Mouse (Mus musculus) right cerebral cortex, adult 18-20 months (tissue): Measurements from ENCODE around the gene Pigv.
A peak's percentile ranks its signal among the peaks of the same experiment; 100 is the strongest.

Experiments used
- DNase-seq: peaks from one replicate; pipeline ENCODE4 v3.0.0; 2022; ENCODE audit warnings: mixed read lengths

The Pigv gene

GRCm38 (mm10) chr4:133671881-133672844 is at the start of gene Pigv:
Gene Pigv, minus strand, starts transcription at chr4:133672647.
- DNase-seq, result peak; percentile 95

- no peak for DNase-seq
These were observed 47.3 kb upstream of the Pigv start for GRCm38 (mm10) chr4:133719791-133720190.

GRCm38 (mm10) chr4:133712755-133713154 is 40.3 kb upstream of the Pigv start:
- DNase-seq, result no peak

GRCm38 (mm10) chr4:133711307-133712076 is 39.0 kb upstream of the Pigv start:
- DNase-seq, result no peak

- DNase-seq, result no peak
These were observed 36.9 kb upstream of the Pigv start for GRCm38 (mm10) chr4:133709395-133709794.

GRCm38 (mm10) chr4:133707464-133707863 is 35.0 kb upstream of the Pigv start:
- DNase-seq, result no peak

GRCm38 (mm10) chr4:133706956-133707355 is 34.5 kb upstream of the Pigv start:
- peak; percentile 61 for DNase-seq

DNA sequence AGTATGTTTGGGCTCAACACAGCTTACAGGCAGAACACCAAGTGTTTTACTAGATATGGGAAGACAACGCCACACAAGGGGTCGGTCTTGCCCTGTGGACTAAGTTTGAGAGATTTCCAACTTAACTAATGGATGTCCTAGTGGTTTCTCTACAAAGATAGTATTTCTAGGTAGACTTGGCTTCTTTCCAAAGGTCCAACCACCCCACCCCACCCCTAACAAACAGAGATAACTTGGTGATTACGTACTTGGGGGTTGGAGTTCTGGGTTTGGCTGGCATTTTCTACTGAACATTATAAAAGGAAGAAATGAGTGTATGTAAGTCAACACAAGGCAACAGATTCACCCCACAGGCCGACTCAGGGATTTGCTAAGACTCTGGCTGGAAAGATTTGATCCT is 32.6 kb upstream of the Pigv start:
- no peak for DNase-seq

DNA sequence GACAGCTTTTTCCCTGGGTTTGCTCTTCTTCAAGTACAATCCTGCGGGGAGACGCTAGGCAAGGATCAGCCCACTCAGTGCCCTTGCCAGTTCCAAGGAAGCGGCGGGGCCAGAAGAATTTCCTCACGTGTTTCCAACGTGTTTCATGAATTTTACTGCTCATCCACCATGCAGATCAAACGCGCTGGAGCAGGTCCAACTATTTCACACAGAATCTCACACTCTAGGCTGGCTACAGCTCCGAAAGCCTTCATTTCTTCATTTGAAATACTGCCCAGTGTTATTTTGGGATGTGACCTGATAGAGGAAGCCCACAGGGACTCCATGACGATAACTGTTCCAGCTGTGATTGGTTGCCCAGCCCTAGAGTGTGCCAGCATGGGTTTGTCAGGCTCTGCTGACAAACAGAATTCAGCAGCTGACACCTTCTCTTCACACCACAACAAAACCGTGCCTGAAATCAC is 28.5 kb upstream of the Pigv start:
- DNase-seq, result peak; percentile 54

DNA sequence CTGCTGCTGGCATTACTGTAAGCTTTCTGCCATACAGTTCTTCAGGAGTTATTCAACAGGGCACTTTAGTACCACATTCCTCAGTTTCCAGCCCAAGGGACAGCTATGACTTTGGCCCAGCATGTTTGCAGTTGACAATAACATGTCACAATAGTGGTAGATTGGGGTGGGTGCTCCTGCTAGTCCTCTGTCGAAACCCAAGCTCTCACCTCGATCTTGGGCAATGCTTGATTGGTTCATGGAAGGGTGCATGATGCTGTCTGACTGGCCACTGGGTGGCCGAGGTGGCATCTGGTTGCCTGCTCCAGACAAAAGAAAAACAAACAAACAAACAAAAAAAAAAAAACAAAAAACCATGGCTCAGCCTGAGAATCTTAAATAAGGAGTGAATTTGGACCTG is 22.9 kb upstream of the Pigv start:
- no peak for DNase-seq

GRCm38 (mm10) chr4:133690252-133690651 is 17.8 kb upstream of the Pigv start:
- no peak for DNase-seq

- peak; percentile 49 for DNase-seq
These were observed 16.1 kb upstream of the Pigv start for GRCm38 (mm10) chr4:133688417-133689067.

DNA sequence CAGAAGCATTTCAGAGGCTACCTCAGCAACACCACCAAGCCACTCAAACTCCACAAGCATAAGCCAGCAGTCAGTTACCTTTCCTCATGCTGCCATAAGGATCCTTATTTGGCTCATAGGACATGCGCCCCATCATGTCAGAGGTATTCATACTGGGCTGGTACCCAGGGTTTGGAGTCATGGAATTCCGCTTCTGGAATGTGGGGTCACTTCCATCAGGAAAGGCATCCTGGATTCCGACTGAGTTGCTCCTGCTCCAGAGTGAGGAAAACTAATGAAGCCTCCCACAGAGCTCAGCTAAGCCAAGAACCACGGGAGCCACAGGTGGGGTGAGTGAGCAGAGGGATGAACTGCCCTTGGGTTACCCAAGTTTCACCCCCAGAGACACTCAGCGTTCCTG is 14.7 kb upstream of the Pigv start:
- no peak for DNase-seq

DNA sequence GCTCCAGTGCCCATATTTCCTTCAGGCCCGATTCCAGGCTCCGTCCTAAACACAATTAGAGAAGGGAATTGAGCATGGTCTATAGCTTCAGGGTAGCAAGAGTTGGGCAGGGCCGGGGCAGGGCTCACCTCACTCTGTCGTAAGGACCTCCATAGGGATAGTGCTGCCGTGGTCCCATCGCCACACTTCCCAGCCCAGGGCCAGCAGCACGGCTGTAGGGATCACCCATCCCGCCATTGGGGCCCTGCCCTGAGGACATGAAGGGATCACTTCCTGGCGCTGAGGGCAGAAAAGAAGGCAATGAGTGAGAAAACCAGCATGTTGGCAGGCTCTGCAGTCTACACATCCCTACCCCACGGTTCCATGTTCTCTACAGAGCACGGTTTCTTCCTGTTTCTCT is 14.1 kb upstream of the Pigv start:
- no peak for DNase-seq

DNA sequence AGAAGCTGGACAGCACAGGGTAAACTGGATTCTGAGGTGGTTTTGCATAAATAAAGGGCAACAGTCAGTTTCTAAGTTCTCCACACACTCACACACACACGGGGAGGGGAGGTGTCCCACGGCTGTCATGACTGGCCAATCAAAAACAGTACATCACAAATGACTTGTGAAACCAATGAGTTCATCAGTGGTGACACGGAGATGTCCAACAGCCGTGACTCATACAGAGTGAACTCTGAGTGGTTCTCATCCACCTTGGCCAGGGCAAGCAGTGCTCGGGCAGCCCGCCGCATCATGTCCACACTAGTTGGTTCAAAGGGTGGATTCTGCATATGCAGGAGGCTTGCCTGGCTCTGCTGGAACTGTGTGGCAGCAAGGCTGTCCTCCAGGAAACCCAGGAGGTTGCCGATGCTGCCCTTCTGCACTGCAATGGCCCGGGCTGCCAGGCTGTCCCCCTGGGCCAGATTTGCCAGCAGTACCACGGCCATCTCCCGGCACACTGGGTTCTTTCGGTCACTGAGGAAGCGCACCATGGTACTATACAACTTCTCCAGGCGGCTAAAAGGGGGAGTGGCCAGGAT is 7.8 kb upstream of the Pigv start:
- no peak for DNase-seq

DNA sequence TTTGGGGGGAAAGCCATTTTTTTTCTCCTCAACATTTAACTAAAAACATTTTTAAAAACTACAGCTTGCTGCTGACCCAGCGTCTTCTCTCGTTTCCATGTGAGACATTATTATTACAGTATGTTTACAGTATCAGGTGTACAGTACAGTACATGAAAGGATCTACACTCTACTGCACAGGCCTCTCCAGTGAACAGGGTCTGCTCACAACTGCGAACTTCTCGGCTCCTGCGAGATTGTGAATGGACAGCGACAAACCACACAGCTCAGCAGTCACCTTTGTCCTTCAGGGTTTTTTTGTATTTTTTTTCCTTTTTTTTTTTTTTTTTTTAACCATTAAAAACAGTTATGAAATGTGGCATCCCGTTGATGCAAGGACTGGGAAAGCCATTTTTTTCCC is 7.2 kb upstream of the Pigv start:
- DNase-seq, result no peak

DNA sequence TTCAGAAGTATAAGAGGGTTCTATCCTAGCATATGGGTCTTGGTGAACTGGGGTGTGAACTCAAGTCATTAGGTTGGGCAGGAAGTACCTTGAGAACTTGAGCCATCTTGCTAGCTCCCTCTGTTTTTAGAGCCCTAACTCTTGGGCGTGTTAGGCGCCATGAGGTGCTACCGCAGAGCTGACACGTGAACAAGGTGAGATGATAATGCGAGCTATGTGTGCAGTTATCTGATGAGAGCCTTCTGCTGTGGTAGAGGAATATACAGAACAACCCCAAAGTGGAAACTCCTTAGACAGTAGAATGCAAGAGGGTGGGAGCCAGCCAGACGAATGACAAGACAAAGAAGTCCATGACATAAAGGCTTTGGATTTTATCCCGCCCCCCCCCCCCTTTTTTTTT is 4.8 kb upstream of the Pigv start:
- no peak for DNase-seq

- no peak for DNase-seq
These were observed 3.7 kb upstream of the Pigv start for GRCm38 (mm10) chr4:133676189-133676588.

GRCm38 (mm10) chr4:133675594-133676016 is 3.2 kb upstream of the Pigv start:
- DNase-seq, result peak; percentile 41

- DNase-seq, result no peak
These were observed 1.9 kb upstream of the Pigv start for GRCm38 (mm10) chr4:133674331-133674695.

DNA sequence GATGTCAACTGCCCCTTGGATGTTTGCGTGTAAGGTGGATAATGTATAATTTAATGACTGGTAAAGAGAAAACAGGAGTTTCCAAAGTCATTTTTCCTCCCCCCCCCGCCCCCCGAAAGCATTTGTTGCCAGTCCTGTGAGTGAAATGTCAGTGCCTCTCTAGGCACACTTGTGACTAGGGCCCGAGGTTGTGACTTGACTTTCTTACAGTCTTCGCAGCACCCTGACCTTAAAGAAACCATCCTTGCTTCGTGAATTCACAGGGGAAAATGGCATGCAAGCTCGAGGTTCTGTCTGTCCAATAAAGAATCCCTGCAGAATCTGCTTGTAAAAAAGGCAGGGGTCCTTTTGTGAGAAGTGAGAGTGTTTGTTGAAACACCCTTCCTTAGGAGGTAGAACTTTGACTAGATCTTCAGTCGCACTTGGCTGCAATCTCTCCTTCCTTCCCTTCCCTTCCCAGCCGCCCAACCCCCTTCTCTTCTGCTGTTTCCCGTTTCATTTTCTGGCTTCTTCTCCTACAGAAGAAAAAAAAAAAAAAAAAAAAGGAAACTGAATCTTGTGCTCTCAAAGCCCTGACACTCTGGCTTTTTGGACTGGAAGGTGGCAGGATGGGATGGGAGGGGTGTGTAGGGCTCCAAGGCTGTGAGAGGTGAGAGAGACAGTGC is 1.4 kb upstream of the Pigv start:
- peak; percentile 51 for DNase-seq
